Mouse (Mus musculus): ENCODE measurements around the gene Slc1a2.

Gene Slc1a2

DNA sequence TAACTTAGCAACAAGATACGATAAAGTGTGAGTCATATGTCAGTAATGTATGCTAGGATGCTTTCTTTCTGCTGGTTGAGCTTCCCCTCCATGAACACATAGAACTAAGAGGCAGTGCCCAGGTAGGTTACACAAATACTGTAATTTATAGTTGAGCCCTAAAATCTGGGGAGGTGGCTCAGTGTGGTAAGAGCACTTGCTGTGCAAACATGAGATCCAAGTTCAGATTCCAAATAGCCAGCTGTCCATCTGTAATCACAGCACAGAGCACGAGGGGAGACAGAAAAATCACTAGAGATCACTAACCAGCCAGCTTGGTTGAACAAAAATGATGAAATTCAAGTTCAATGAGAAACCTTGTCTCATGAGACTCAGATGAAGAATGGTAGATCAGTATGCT, 63.4 kb downstream of the Slc1a2 start:
- no peak for DNase-seq

DNA sequence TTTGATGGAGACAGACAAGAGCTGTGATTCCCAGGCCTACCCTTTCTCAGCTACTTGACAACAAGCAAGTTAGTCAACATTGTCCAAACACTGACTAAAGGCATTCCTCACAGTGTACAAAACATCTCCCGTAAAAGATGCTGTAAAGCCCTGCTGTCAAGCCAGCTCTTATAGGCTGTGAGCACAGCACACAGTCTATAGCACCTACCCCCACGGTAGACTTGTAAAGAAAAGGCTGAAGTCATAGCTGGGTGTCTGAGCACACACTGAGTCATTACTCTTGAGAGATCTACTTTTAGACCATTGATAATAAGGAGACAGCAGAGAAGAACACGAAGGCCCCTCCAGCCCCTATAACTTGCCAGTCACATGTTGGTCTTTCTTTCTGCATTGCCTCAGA, 66.6 kb downstream of the Slc1a2 start:
- no peak for DNase-seq

DNA sequence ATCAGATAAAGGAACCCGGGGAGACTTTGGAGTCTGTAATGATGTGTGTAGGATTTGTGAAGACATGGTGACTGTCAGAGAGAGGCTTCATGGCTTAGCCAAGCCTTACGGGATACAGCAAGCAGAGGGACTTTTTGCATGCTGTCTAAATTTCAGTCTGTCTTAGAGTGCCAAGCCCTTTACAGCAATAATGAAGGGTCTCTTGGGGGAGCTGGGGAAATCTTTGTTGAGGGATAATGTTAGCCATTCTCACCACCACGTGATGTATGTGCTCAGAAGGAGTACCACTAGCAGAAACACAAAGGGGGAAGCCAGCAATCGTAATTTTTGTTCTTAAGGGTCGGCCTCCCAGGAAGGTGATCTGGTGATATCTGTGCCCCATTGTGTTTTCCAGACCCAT, 71.9 kb downstream of the Slc1a2 start:
- no peak for DNase-seq

GRCm38 (mm10) chr2:102730788-102731187, 72.3 kb downstream of the Slc1a2 start:
- no peak for DNase-seq

DNA sequence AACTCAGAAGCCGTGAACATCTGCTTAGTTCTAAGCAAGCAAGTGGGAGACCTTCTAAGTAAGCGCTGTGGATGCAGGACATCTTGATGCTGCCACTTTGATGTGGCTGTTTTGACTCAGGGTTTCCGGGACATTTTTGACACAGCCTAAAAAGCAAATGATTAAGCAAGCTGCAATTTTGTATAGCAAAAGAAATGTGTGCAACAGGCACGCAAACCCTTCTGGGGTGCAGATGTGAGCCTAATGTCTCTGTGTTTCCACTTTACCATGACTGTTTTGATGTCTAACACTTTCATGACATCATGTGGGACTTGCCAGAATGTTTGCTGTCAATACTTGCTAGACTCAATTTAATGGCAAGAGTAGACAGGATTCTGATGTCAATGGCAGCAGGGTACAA, 74.7 kb downstream of the Slc1a2 start:
- no peak for DNase-seq

DNA sequence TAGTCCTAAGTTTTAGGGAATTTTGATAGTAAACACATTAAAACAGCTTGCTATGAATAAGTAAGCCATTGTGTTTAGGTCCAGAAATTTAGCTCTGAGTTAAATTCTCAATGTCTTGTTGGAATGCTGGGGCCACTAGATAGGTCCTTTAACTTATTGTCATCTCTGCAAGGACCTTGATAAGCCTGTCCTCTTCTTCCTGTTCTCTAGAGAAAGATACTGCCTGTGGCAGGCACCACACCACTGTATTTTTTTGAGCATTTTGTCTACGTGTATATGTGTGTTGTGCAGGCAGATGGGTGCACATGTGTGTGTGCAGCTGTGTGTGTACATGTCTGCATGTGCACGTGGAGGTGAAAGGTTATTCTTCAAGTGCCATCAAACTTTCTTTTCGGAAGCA, 75.6 kb downstream of the Slc1a2 start:
- DNase-seq = no peak

DNA sequence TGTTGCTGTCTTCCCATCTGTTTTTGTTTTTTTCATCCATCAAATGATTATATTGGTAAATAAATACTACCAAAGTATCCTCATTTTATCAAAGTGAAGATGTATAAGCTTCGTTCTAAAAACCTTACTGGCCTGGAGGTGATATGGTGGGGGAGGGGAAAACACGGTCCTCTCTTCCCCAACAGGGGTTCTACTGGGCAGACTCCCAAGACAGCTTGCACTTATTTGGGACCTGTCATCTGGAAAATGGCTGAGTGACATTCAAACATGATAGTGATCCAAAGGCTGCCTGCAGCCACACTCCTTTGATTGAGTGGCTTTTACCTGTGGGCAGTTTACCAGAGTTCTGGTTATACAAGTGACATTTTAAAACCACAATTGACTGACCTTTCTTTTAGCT, 76.6 kb downstream of the Slc1a2 start:
- DNase-seq = no peak

GRCm38 (mm10) chr2:102735811-102736210, 77.4 kb downstream of the Slc1a2 start:
- no peak for DNase-seq

GRCm38 (mm10) chr2:102736490-102736889, 78.0 kb downstream of the Slc1a2 start:
- no peak for DNase-seq

- no peak for DNase-seq
Measured at GRCm38 (mm10) chr2:102738852-102739251, 80.4 kb downstream of the Slc1a2 start.

DNA sequence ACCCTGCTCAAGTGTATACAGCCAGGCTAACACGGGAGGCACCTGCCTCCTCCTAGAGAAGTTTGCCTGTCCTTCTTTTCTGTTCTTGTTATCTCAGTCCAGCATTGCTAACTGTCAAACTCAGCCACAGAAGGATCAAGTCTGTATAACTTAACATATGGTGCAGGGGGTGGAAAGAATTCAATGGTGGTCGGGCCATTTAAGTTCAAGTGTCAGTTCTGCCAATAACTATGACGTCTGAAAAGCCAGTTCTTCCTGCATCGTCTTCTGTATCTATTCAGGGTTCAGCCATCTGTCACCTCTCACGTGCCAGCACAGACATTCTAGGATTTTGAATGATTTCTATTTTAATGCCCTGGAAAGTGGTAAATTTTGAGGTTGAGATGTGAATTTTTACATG, 84.2 kb downstream of the Slc1a2 start:
- no peak for DNase-seq

- DNase-seq = peak; percentile 65
Measured at GRCm38 (mm10) chr2:102743918-102744696, 85.6 kb downstream of the Slc1a2 start.

DNA sequence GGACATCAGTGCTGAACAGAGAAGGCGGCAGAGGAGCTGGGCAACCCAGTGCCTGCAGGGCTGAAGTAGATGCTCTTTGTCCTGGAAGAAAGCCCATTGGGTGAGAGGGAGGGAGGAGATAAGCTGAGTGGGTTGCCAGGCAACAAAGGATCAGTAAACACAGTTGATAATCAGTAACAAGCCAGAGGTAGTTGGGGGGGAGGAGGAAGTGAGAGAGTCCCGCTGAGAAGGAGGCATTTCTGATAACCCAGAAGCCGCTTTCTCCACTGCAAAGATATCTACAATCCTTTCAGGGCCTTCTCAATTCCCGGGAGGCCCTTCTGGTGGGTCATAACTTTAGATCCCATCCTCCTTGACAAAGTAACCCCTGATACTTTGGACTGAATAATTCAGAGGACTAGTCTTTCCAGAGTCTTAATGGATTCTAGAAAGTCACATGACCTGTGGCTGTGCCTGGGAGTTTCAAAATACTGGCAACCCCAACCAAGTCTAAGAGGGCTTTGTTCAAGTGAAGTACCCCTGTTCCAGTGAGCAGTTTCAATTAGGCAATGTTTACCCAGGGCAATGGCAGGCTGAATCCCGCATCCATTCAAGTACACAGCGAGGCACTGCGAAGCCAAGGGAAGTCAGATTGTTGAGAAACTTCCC, 86.9 kb downstream of the Slc1a2 start:
- DNase-seq = peak; percentile 75

GRCm38 (mm10) chr2:102747758-102748157, 89.3 kb downstream of the Slc1a2 start:
- DNase-seq = no peak

DNA sequence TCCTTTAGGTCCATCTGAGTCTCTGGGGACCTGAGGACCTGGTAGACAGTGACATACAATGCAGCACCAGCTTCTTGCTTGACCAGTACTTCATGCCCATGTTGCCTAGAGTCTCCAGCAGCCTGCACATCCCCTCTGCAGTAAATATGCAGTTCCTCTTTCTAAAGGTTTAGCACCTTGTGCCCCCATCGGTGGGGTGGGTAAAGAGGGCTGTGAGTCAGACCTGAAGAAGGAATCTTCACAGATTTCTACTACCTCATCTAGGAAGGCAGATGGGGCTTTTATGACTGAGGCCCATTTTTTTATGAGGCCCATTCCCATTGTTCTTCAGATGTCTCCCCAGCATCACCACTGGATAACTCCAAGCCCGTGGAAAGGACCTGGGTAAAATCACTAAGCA, 91.5 kb downstream of the Slc1a2 start:
- no peak for DNase-seq

DNA sequence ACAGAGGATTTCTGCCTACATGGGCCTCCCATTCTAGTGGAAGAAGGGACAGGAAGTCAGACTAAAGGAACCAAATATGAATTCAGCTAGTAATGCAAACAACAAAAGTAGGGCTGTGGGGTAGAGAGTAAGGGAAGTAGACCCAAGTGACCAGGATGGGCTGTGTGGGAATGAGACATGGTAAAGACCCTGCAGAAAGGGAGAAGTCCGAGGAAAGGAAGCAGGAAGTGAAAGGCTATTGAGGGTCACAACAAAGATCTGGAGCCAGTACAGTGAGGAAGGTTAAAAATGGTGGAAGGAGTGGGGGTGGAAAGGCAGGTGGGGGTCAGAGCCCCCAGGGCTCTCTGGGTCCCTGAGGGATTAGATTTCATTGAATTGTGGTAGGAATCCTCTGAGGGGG, 93.4 kb downstream of the Slc1a2 start:
- DNase-seq = no peak

DNA sequence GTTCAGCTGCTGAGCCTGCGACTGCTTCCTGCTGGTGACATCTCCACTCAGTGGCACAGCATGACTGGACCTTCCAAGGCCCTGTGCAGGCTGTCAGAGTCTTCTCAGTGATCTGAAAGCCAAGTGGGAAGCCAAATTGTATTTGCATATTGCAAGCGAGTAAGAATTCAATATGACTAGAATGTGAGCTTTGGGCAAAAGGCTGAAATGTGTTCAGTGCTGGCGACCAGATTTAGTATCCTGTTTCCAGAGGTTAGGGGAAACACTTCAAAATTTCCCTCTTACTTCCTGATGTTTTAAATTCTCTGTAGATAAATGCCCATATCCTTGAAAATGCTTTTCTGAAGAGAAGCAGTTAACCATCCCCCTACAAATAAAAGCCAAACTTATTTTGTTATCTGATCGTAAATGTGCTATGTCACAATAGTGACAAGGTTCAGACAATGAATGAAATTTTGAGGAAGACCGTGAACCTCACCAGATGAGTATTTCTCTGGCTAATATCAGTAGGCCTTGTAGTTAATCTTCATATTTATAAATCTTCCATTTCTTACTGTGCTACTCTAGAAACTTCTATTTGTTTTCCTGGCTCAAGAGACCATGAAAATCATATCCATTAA, 98.9 kb downstream of the Slc1a2 start:
- DNase-seq = no peak

DNA sequence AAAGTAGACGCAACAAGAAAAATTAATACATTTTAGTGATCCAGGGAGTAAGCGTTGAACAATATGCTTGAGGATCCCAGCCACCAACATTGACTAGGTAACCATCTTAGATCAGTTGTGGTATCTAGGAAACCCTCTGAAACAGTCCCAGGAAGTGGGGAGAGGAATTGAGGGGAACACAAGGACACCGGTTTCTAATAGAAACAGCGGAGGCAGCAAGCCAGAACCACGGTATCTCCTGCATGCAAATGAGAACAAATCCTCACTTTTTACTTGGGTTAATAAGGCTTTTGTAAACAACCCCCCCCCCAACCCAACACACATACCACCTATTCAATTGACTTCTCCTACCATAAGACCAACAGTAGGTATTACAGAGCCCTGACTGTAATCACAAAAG, 101.0 kb downstream of the Slc1a2 start:
- no peak for DNase-seq

DNA sequence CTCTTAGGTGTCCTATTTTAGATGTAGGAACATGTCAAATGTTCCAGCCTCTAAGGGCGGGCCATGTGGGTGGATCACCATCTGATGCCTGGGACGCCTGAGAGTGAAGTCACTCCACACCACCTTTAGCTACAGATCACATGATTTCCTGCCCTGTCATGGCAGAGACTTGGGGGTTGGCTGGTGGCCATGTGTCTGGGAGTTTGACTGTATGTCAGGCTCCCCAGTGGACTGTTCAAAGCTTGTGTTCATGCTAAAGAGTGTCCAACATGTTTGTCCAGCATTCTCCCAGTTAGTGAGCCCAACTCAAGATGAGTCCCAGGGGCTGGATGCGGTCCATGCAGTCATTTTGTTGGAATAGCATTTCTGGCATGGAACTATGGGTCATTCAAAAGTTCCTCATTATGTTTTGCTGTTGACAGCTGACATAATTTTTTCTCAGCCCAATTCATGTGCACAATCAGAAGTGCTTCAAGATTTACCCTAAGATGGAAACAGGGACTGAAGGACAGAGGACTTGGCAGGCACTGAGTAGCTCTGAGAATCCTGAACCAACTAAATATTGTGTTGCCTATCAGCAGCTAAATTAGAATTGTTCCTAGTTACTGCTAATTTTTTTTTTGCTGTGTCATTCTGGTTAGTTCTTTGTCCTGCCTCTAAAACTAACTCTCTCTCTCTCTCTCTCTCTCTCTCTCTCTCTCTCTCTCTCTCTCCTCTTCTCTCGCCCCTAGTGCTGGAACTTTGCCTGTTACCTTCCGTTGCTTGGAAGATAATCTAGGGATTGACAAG, 102.0 kb downstream of the Slc1a2 start:
- no peak for DNase-seq

DNA sequence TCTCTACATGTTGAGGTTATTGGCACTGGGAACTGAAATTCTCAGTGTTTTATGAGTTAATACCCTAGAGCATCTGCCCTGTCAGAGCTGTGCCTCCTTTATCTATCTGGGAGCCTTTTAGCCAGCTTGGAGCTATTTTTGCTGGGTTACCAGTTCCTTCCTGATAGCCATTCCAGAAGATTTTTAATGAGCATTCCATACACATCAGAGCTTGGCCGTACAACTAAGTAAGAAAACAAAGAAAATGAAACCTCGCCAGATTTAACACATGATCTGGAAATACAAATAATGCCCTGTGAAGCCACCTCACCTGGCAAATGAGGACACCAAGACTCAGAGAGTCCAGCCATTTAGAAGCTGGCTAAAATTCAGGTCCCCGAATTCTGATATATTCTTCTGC, 104.7 kb downstream of the Slc1a2 start:
- DNase-seq = no peak

- DNase-seq = no peak
Measured at GRCm38 (mm10) chr2:102763991-102764390, 105.5 kb downstream of the Slc1a2 start.

DNA sequence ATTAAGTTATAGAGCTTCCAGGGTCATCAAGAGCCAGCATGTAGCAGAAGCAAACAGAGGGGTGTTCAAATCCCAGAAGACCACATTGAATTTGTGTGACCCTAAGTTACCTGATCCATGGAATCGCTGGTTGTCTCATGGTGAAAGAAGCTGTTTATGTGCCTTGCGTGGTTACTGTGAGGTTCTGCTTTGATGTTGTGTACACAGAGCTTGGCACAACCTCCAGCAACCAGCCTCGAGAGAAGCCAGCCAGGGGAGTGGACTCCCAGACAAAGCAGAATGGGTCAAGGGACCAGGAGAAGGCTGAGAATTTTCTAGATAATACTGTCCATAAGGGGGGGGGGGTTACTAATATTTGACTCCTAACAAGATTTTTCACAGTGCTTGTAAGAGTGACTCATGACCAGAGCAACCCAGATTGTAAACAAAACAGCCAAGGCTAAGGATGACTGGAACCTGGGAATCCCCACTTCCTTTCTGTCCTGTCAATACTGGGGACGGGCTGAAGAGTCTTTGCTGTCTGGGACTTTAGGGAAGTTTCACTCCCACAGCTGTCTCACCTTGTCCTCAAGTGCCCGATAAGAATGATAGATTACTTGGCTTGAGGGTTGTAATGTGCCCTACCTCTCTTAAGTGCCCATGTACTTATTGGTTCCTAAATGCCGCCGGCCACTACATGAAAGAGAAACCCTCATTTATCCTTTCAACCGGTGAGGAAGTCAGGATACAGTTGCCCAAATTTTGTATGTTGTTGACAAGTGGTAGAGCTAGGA, 106.3 kb downstream of the Slc1a2 start:
- no peak for DNase-seq

DNA sequence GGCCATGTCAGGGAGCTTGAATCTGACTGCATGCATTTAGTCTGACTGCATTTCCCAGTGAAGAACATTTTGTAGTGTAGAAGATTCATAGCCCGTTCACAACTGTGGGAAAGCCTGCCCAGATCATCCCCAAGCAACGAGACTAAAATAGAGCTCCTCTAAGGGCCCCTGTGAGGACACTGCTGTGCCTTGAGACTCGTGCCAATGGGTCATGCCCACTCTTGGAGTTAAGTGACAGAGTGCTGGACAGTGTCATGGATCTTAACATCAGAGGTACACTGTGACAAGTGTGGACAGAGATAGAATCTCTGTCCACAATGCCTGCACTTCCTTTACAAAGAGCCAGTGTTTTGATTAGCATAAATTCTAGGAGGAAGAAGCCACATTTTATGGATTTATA, 109.8 kb downstream of the Slc1a2 start:
- DNase-seq = no peak

All from kidney, postnatal 14 days (tissue).